Mouse (Mus musculus): ENCODE measurements at regions not wholly inside any gene's neighbourhood (a gene's known extent, or its start where the extent isn't known, plus 50 kb on each side); places are given as distances from the start of the nearest gene placed in this dataset.

DNA sequence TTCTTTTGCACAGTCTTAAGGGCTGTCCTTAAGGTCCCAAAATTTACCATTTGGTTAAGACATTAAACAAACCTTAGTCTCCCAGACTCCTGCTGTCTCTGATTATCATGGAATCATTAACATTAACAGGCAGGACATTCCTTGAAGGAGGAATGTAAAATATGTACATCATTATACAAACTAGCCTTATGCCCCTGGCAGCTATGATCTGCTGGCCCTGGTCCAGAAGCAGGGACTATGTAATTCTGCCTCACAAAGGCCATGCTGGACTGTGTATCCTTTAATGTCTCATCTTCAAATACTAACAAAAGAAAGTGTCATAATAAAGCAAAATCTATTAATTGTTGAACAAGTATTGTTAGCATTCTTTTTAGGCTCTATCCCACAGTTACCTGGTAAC lies 232.9 kb upstream of the Sema3a start:
- no peak for TF ChIP-seq TBP (IDR thresholded peaks at IDR 0.05; ENCODE audit: low read depth, low read length)
- no peak for TF ChIP-seq ZC3H11A (IDR thresholded peaks at IDR 0.05; ENCODE audit: low read depth, low read length)
- no peak for TF ChIP-seq SMC3 (IDR thresholded peaks at IDR 0.05; ENCODE audit: low read depth, low read length)
- Histone ChIP-seq H3K4me3 (ENCODE audit: control insufficient read depth in 1 of 2, insufficient read depth in 1 of 2, low read depth in 2 of 2, low read length in 2 of 2) (no peak overlapping the region), H3K79me2 (ENCODE audit: control insufficient read depth, insufficient read depth, low read length, poor library complexity) (no peaks in the 10 kb centered on the region), H3K27me3 (ENCODE audit: control insufficient read depth in 1 of 2, insufficient read depth in 2 of 2, low read length in 2 of 2) (no peaks in the 10 kb centered on the region), H3K9ac (ENCODE audit: control insufficient read depth, low read depth, low read length, poor library complexity, severe bottlenecking) (no peak overlapping the region), H3K4me1 (ENCODE audit: control insufficient read depth in 1 of 2, insufficient read depth in 2 of 2, low read length in 2 of 2) (no peaks in the 10 kb centered on the region), H3K36me3 (ENCODE audit: control insufficient read depth in 1 of 2, insufficient read depth in 2 of 2, low read length in 2 of 2) (no peaks in the 10 kb centered on the region), H3K27ac (ENCODE audit: control insufficient read depth, low read depth, low read length) (no peak overlapping the region), H3K9me3 (replicated peaks; ENCODE audit: insufficient read depth, low read length) (no peaks in the 10 kb centered on the region)
- no peak for DNase-seq (ENCODE audit: low read depth, low spot score)

GRCm38 (mm10) chr5:12894638-12895037 lies 230.6 kb upstream of the Sema3a start:
- no peak for DNase-seq (ENCODE audit: low read depth, low spot score)
- Histone ChIP-seq H3K27ac (ENCODE audit: control insufficient read depth, low read depth, low read length) (no peak overlapping the region), H3K79me2 (ENCODE audit: control insufficient read depth, insufficient read depth, low read length, poor library complexity) (no peaks in the 10 kb centered on the region), H3K36me3 (ENCODE audit: control insufficient read depth in 1 of 2, insufficient read depth in 2 of 2, low read length in 2 of 2) (no peaks in the 10 kb centered on the region), H3K27me3 (ENCODE audit: control insufficient read depth in 1 of 2, insufficient read depth in 2 of 2, low read length in 2 of 2) (no peaks in the 10 kb centered on the region), H3K9ac (ENCODE audit: control insufficient read depth, low read depth, low read length, poor library complexity, severe bottlenecking) (no peak overlapping the region), H3K4me3 (ENCODE audit: control insufficient read depth in 1 of 2, insufficient read depth in 1 of 2, low read depth in 2 of 2, low read length in 2 of 2) (no peak overlapping the region), H3K4me1 (ENCODE audit: control insufficient read depth in 1 of 2, insufficient read depth in 2 of 2, low read length in 2 of 2) (no peaks in the 10 kb centered on the region), H3K9me3 (replicated peaks; ENCODE audit: insufficient read depth, low read length) (no peaks in the 10 kb centered on the region)
- TF ChIP-seq MYC (IDR thresholded peaks at IDR 0.05; ENCODE audit: low read depth, low read length), result no peak
- no peak for TF ChIP-seq MEF2A (IDR thresholded peaks at IDR 0.05; ENCODE audit: extremely low read depth, insufficient replicate concordance, low read depth, low read length, poor library complexity, severe bottlenecking)
- TF ChIP-seq POLR2A (IDR thresholded peaks at IDR 0.05; ENCODE audit: control insufficient read depth in 1 of 2, insufficient read depth in 1 of 2, low read depth in 1 of 2, low read length in 2 of 2, poor library complexity in 1 of 2), result no peak
- TF ChIP-seq ZMIZ1 (IDR thresholded peaks at IDR 0.05; ENCODE audit: low read depth, low read length), result no peak
- TF ChIP-seq KAT2A (conservative IDR thresholded peaks at IDR 0.05; ENCODE audit: low read depth, low read length), result no peak

GRCm38 (mm10) chr5:12910741-12911140 lies 214.5 kb upstream of the Sema3a start:
- DNase-seq (ENCODE audit: low read depth, low spot score), result no peak
- Histone ChIP-seq H3K27me3 (ENCODE audit: control insufficient read depth in 1 of 2, insufficient read depth in 2 of 2, low read length in 2 of 2) (no peaks in the 10 kb centered on the region), H3K9ac (ENCODE audit: control insufficient read depth, low read depth, low read length, poor library complexity, severe bottlenecking) (no peak overlapping the region), H3K36me3 (ENCODE audit: control insufficient read depth in 1 of 2, insufficient read depth in 2 of 2, low read length in 2 of 2) (no peaks in the 10 kb centered on the region; a peak in 1 of 4 replicates), H3K4me1 (ENCODE audit: control insufficient read depth in 1 of 2, insufficient read depth in 2 of 2, low read length in 2 of 2) (peaks cover 0 to 2% of the 10 kb centered on the region in 2 experiments; a peak in 2 of 4 replicates), H3K79me2 (ENCODE audit: control insufficient read depth, insufficient read depth, low read length, poor library complexity) (no peaks in the 10 kb centered on the region), H3K4me3 (ENCODE audit: control insufficient read depth in 1 of 2, insufficient read depth in 1 of 2, low read depth in 2 of 2, low read length in 2 of 2) (no peak overlapping the region), H3K27ac (ENCODE audit: control insufficient read depth, low read depth, low read length) (no peak overlapping the region), H3K9me3 (replicated peaks; ENCODE audit: insufficient read depth, low read length) (no peaks in the 10 kb centered on the region)
- TF ChIP-seq USF2 (IDR thresholded peaks at IDR 0.05; ENCODE audit: borderline replicate concordance in 1 of 2, insufficient read depth in 1 of 2, low read depth in 1 of 2, low read length in 2 of 2), result no peak
- TF ChIP-seq POLR2A (IDR thresholded peaks at IDR 0.05; ENCODE audit: control insufficient read depth in 1 of 2, insufficient read depth in 1 of 2, low read depth in 1 of 2, low read length in 2 of 2, poor library complexity in 1 of 2), result no peak
- no peak for TF ChIP-seq TCF12 (IDR thresholded peaks at IDR 0.05; ENCODE audit: low read depth, low read length)
- no peak for TF ChIP-seq NELFE (IDR thresholded peaks at IDR 0.05; ENCODE audit: low read depth, low read length)
- no peak for TF ChIP-seq NRF1 (IDR thresholded peaks at IDR 0.05; ENCODE audit: insufficient read depth, low read depth, low read length, poor library complexity, severe bottlenecking)
- TF ChIP-seq GABPA (IDR thresholded peaks at IDR 0.05; ENCODE audit: low read depth, low read length), result no peak
- TF ChIP-seq CHD1 (IDR thresholded peaks at IDR 0.05; ENCODE audit: low read depth, low read length), result no peak
- no peak for TF ChIP-seq HCFC1 (IDR thresholded peaks at IDR 0.05; ENCODE audit: low read depth, low read length)
- no peak for TF ChIP-seq POLR2AphosphoS2 (IDR thresholded peaks at IDR 0.05; ENCODE audit: low read length)
- no peak for TF ChIP-seq ZC3H11A (IDR thresholded peaks at IDR 0.05; ENCODE audit: low read depth, low read length)

Measured in MEL (cell line).